Mouse (Mus musculus) midbrain, embryonic 15.5 days (tissue): ENCODE data around the gene Rpusd1. TPM values are rescaled to one million over a fixed set of nuclear protein-coding genes. Genes with fewer than 3 reads are reported as not detected.
A peak's percentile ranks its signal among the peaks of the same experiment; 100 is the strongest.
"Not testable (repeated sequence)": the region's sequence is repeated elsewhere in the genome, so short reads cannot be mapped to it uniquely, and the experiment has no call there.

ENCODE experiments used
- ATAC-seq: fragments of 200-750 bp; cut with Nextera tagmentation; replicated peaks from 2 replicates; pipeline ENCODE4 v1.8.0; 2017; ENCODE audit warnings: moderate TSS enrichment
- H3K27ac ChIP-seq: fragments of 300-500 bp; sonication (generic); 2 replicates; pipeline ENCODE4 v1.5.1; 2015; ENCODE audit warnings: mild to moderate bottlenecking, inconsistent platforms
- H3K27me3 ChIP-seq: fragments of 300-500 bp; sonication (generic); replicated peaks from 2 replicates; pipeline ENCODE4 v1.6.1; 2015; ENCODE audit warnings: inconsistent platforms
- H3K36me3 ChIP-seq: fragments of 300-500 bp; sonication (generic); replicated peaks from 2 replicates; pipeline ENCODE4 v1.6.1; 2015; ENCODE audit warnings: inconsistent platforms
- H3K4me1 ChIP-seq: fragments of 300-500 bp; sonication (generic); 2 replicates; pipeline ENCODE4 v1.6.1; 2015; ENCODE audit warnings: inconsistent platforms
- H3K4me2 ChIP-seq: fragments of 300-500 bp; sonication (generic); 2 replicates; pipeline ENCODE4 v1.6.1; 2015; ENCODE audit warnings: inconsistent platforms, mild to moderate bottlenecking, moderate library complexity
- H3K4me3 ChIP-seq: fragments of 300-500 bp; sonication (generic); 2 replicates; pipeline ENCODE4 v1.5.1; 2015; ENCODE audit warnings: mild to moderate bottlenecking, inconsistent platforms
- H3K9ac ChIP-seq: fragments of 300-500 bp; sonication (generic); 2 replicates; pipeline ENCODE4 v1.6.1; 2015; ENCODE audit warnings: mild to moderate bottlenecking, inconsistent platforms
- H3K9me3 ChIP-seq: fragments of 300-500 bp; sonication (generic); 2 replicates; pipeline ENCODE4 v1.6.1; 2016; ENCODE audit warnings: inconsistent platforms
- WGBS: fragments of 180-500 bp; shearing (Covaris S2); methylation state at CpG from one replicate; pipeline ENCODE4 v1.1.7; 2015; ENCODE audit warnings: mixed read lengths; 5-methylcytosine and 5-hydroxymethylcytosine counted together
- polyA plus RNA-seq: library from polyadenylated mRNA; unstranded; fragments of >200 nt; fragmentation: Nextera tagmentation; extraction: Ambion mirVana; gene quantifications from 2 replicates; pipeline ENCODE4 v1.2.1, GENCODE M21; 2015

Gene Rpusd1
- polyA plus RNA-seq, 1 experiment from 2014 or later, result 27.7 TPM

DNA sequence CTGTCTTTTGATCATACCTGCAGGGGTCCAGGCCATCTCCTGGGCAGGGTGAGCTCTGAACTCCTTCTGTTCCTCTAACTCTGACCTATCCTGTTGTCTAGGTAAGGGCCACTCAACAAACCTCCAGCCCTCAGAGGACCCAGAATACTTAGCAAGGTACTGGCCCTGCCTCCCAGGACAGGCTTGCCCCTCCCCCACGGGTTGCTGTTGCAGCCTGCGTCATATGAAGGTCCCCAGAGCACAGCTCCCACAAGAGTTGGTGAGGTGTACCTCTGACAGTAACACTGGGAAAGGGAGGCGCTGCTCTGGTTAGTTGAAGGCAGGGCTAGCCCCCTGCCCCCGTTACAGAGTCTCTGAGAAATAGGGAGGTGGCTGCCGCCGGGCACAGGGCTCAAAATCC is 11.3 kb upstream of the Rpusd1 start:
- ATAC-seq, result no peak
- H3K4me2 ChIP-seq, result no peak overlapping the region
- 6% methylated on average over 6 of the region's 6 CpGs for WGBS
- peaks cover 27% of the 10 kb centered on the region for H3K27me3 ChIP-seq
- H3K4me3 ChIP-seq, result no peak overlapping the region
- H3K27ac ChIP-seq, result no peak overlapping the region
- H3K9ac ChIP-seq, result no peak overlapping the region
- peaks cover 7% of the 10 kb centered on the region for H3K4me1 ChIP-seq
- H3K36me3 ChIP-seq, result no peaks in the 10 kb centered on the region
- no peaks in the 10 kb centered on the region for H3K9me3 ChIP-seq

DNA sequence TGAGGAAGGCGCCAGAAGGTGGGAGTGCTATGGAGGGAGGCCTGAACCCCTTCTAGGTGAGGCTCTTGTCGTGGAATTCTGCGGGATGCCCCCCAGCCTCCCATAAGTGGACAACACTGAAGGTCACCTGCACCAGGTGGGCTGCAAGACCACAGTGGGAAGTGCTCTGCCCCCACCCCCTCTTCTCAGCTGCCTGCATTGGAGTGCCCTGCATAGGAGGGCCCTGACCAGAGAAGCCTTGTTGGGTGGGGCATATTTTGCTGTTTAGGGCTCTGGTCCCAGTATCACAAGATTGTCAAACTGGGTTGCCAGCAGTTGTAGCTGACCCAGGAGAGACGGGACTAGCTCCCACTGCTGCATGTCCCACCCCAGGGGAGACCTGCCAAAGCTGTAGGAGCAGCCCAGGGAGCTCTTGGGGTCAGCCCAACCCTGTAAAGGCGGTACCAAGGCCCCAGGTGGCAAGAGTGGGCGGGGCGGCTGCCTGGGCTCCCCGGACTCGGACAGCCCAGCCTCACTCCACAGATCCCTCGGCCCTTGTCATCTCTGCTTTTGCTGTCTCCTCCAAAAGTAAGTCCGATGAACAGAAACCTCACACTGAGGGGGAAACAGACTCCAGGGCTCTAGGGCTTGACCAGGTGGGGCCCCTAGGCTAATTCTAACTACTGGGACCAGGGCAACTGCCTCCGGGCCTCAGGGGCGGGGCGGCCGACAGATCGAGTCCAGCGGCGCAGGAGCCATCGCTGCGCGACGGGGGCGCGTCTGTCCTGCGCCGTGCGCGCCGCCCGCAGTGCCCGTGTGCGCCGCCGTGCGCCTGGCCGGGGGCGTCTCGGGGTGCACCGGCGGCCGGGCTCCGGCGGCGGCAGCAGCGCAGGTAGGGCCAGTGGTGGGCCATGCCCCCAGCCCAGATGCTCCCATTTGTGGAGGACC is 10.5 kb upstream of the Rpusd1 start, which contains the start of gene Gng13:
TSS of gene Gng13 (plus strand) at position 461 of the 927 bp plus-strand sequence.
- whole genome bisulfite sequencing, result 2% methylated on average over 45 of the region's 45 CpGs
- Histone ChIP-seq H3K9me3 (no peaks in the 10 kb centered on the region), H3K36me3 (no peaks in the 10 kb centered on the region), H3K4me2 (peak within 1 kb of the TSS; percentile 88), H3K27ac (no peak within 1 kb of the TSS), H3K9ac (peak within 1 kb of the TSS; percentile 51), H3K4me1 (peaks cover 7% of the 10 kb centered on the region), H3K4me3 (peak within 1 kb of the TSS; percentile 42), H3K27me3 (peaks cover 27% of the 10 kb centered on the region)
- no peak for ATAC-seq

DNA sequence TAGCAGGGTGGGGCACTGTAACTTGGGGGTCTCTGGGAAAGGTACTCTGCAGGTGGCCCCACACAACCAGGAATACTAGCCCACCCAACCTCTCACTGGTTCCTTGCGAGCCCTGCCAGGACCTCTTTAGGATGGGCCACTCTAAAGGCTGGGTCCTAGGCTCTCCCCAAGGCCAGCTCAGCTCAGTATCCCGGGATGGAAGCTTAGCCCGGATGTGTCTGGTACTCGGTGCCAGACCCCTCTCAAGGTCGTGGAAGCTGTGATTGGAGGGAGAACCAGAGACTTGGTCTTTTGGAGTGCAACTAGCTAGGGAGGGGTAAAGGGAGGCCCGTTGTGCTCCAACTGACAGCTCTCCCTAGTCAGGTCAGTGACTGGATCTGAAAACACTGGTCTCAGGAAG is 9.8 kb upstream of the Rpusd1 start:
- 8% methylated on average over 6 of the region's 6 CpGs for WGBS

DNA sequence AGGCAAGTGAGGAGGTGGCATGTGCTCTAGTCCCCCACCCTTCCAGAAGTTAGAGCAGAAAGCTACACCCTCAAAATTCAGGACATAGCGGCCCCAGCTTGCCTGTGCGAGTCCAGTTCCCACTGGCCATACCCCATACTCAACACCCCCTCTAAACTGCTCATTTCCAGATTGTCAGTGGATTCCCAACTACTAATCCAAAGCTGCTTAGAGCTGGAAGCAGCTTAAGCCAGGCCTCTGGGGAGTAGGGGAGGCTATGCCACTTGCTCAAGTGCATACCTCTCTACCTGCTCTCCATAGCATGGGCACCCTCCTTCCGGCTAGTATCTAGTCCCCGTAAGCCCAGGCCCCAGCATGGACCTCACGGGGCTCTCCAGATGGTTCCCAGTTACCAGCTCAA is 6.0 kb upstream of the Rpusd1 start:
- Histone ChIP-seq H3K4me2 (no peak overlapping the region), H3K9me3 (no peaks in the 10 kb centered on the region), H3K27ac (no peak overlapping the region), H3K27me3 (peaks cover 20% of the 10 kb centered on the region), H3K9ac (no peak overlapping the region), H3K4me3 (no peak overlapping the region), H3K36me3 (no peaks in the 10 kb centered on the region), H3K4me1 (peaks cover 11% of the 10 kb centered on the region)
- ATAC-seq, result no peak
- 92% methylated on average over 5 of the region's 5 CpGs for WGBS

More for the DNA sequence above, 9.8 kb upstream of the Rpusd1 start:
- Histone ChIP-seq H3K9ac (peak overlapping the region; percentile 51), H3K4me2 (peak overlapping the region; percentile 88), H3K27ac (no peak overlapping the region), H3K9me3 (no peaks in the 10 kb centered on the region), H3K36me3 (no peaks in the 10 kb centered on the region), H3K27me3 (peaks cover 27% of the 10 kb centered on the region), H3K4me3 (peak overlapping the region; percentile 42), H3K4me1 (peaks cover 7% of the 10 kb centered on the region)
- ATAC-seq, result no peak

DNA sequence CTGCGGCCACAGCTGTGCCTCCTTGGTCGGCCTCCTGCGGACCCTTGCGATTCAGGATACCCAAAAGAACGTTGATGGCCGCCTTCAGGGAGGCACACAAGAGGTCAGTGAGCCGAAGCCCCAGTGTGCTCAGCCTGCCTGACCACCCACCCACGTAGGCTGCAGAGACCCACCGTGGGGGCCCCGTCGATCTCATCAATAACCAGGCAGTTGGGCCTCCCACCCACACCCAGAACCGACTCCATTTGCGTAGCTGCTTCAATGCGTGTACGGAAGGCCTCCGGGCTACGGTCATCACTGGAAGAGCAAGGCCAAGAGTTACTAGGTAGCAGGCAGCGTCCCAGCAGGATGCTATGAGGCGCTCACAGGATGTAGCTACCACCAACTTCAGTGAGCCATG is 4.0 kb upstream of the Rpusd1 start:
- H3K4me3 ChIP-seq, result no peak overlapping the region
- WGBS, result 94% methylated on average over 19 of the region's 19 CpGs
- no peak for ATAC-seq
- no peaks in the 10 kb centered on the region for H3K36me3 ChIP-seq
- H3K27ac ChIP-seq, result no peak overlapping the region
- H3K9me3 ChIP-seq, result no peaks in the 10 kb centered on the region
- no peaks in the 10 kb centered on the region for H3K27me3 ChIP-seq
- H3K4me1 ChIP-seq, result peaks cover 17% of the 10 kb centered on the region
- H3K9ac ChIP-seq, result no peak overlapping the region
- H3K4me2 ChIP-seq, result no peak overlapping the region

DNA sequence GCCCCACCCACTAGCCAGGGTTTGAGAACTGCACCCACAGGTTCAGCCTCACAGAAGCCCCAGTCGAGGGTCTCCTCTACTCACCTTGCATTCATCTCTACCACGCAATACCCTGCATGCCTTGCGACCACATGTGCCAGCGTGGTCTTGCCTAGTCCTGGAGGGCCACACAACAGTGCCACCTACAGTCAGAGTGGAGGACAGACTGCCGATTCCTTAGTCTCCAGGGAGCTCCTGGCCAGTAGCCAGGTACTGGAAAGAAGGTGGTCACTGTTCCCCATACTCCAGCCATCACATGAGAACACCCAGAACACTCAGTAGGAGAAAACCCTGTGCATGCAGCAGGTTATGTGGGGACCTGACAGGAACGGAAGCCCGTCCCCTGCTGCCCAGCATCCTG is 3.6 kb upstream of the Rpusd1 start:
- WGBS, result 79% methylated on average over 7 of the region's 7 CpGs
- no peaks in the 10 kb centered on the region for H3K27me3 ChIP-seq
- H3K36me3 ChIP-seq, result no peaks in the 10 kb centered on the region
- ATAC-seq, result no peak
- H3K4me1 ChIP-seq, result peaks cover 21% of the 10 kb centered on the region
- no peak overlapping the region for H3K27ac ChIP-seq
- H3K4me2 ChIP-seq, result no peak overlapping the region
- H3K9ac ChIP-seq, result no peak overlapping the region
- no peaks in the 10 kb centered on the region for H3K9me3 ChIP-seq
- no peak overlapping the region for H3K4me3 ChIP-seq

DNA sequence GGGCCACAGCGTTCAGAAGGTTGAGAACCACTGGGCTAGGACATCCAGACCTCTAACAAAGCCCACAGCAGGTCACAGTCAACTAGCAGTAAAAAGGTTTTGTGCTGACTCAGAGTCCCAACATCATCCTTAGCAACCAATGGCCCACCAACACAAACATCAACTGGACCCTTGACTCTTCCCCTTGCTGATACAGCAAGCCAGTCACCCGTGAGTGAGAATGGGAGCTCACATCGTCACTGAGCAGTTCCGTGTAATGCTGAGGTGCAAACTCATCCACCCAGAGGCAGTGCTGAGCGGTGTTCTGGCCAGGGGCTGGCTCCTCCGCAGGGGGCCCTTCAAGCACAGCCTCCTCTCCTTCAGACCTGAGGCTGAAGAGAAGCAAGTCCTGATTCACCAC is 2.2 kb upstream of the Rpusd1 start:
- Histone ChIP-seq H3K9ac (no peak overlapping the region), H3K4me2 (no peak overlapping the region), H3K9me3 (no peaks in the 10 kb centered on the region), H3K36me3 (no peaks in the 10 kb centered on the region; the same call in 1 of the 2 replicates), H3K27ac (no peak overlapping the region), H3K4me1 (peaks cover 23% of the 10 kb centered on the region), H3K4me3 (no peak overlapping the region), H3K27me3 (no peaks in the 10 kb centered on the region)
- ATAC-seq, result no peak
- WGBS, result 77% methylated on average over 6 of the region's 6 CpGs

DNA sequence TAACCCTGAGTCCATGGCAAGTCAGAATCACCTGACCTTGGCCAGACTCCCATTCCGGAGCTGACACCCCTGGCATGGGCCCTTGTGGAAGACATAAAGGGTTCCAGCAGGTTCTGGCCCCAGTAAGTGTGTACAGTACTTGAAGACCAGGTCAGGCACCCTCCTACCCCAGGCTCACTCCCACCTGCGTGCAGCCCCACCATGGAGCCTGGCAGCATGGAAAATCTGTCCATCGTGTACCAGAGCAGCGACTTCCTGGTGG is 470 bp downstream of the Rpusd1 start:
- Histone ChIP-seq H3K4me2 (peak overlapping the region; percentile 92), H3K36me3 (no peaks in the 10 kb centered on the region; the same call in 1 of the 2 replicates), H3K27ac (peak overlapping the region; percentile 60; the same call in 1 of the 2 replicates), H3K27me3 (no peaks in the 10 kb centered on the region), H3K9ac (peak overlapping the region; percentile 66), H3K4me1 (peaks cover 23% of the 10 kb centered on the region), H3K4me3 (peak overlapping the region; percentile 70), H3K9me3 (no peaks in the 10 kb centered on the region)
- ATAC-seq, result no peak; the same call in 1 of the 2 replicates
- WGBS, result 29% methylated on average over 4 of the region's 4 CpGs

DNA sequence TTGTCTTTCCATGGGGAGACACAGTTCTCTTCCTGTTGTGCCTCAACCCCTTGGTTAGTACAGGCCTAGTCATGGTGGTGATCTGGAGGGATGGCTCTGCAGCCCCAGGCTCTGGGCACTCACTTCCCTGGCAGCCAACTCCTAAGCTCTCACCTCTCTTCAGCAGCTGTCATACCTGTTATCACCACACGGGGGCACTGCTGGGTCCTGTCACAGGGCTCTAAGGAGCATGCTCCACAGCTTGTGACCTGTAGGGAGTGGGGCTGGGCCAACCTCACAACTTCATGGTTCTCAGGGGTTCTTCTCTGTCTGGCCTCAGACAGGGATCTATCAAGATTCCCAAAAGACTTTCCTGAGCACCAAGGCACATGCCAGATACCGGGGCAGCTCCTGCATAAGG is 4.6 kb downstream of the Rpusd1 start:
- no peaks in the 10 kb centered on the region for H3K27me3 ChIP-seq
- 14% methylated on average over 2 of the region's 2 CpGs for WGBS
- H3K4me3 ChIP-seq, result no peak overlapping the region
- no peaks in the 10 kb centered on the region; the same call in 1 of the 2 replicates for H3K36me3 ChIP-seq
- no peak overlapping the region for H3K9ac ChIP-seq
- H3K4me2 ChIP-seq, result no peak overlapping the region
- no peak overlapping the region for H3K27ac ChIP-seq
- H3K9me3 ChIP-seq, result no peaks in the 10 kb centered on the region
- no peak for ATAC-seq
- peaks cover 14% of the 10 kb centered on the region for H3K4me1 ChIP-seq

DNA sequence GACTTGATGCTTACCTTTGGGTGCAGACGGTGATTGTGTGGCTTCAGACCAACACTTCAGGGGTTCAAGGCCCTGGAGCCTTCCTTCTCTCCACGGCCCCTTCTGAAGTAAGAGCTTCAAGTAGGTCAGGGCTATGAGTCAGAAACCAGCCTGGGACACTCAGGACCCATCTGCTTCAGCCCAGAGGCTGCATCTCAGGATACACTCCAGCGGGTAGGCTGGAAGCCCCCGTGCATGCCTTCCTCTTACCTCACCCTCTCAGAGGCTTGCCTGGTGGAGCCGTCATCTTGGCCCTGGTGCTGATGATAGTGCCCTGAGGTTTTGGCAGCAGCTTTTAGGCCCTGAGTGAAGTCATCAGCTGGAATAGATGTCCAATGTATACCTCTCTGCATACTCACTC is 7.8 kb downstream of the Rpusd1 start:
- H3K36me3 ChIP-seq, result no peaks in the 10 kb centered on the region
- no peak overlapping the region for H3K27ac ChIP-seq
- no peak overlapping the region for H3K9ac ChIP-seq
- H3K4me2 ChIP-seq, result no peak overlapping the region
- no peaks in the 10 kb centered on the region for H3K27me3 ChIP-seq
- ATAC-seq, result no peak
- 80% methylated on average over 5 of the region's 5 CpGs for WGBS
- no peaks in the 10 kb centered on the region for H3K4me1 ChIP-seq
- H3K9me3 ChIP-seq, result no peaks in the 10 kb centered on the region
- no peak overlapping the region for H3K4me3 ChIP-seq

DNA sequence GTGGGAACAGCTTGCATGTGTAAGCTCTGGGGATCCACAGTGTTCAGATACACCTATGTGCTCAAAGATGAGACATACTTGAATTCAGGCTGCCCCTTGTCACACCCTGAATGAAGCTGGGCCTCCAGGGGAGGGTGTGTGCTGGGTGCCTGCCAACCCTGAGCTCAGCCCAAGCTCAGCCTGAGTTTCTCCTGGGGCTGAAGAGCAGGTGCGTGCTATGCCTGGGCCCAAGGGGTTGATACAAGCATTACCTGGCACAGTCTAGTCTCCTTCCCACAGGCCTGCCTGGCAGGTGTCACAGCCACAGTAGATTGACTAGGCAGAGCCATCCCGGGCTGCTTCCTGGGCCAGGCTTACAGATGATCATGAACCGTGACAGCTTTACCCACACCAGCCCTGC is 8.3 kb downstream of the Rpusd1 start, which contains the start of gene Mslnl:
TSS of gene Mslnl (plus strand) at position 298 of the 400 bp plus-strand sequence.
- Histone ChIP-seq H3K9me3 (no peaks in the 10 kb centered on the region), H3K4me1 (no peaks in the 10 kb centered on the region), H3K27ac (no peak within 1 kb of the TSS), H3K27me3 (no peaks in the 10 kb centered on the region), H3K4me2 (no peak within 1 kb of the TSS), H3K4me3 (no peak within 1 kb of the TSS), H3K9ac (no peak within 1 kb of the TSS), H3K36me3 (no peaks in the 10 kb centered on the region)
- WGBS, result 64% methylated on average over 3 of the region's 3 CpGs
- no peak for ATAC-seq

DNA sequence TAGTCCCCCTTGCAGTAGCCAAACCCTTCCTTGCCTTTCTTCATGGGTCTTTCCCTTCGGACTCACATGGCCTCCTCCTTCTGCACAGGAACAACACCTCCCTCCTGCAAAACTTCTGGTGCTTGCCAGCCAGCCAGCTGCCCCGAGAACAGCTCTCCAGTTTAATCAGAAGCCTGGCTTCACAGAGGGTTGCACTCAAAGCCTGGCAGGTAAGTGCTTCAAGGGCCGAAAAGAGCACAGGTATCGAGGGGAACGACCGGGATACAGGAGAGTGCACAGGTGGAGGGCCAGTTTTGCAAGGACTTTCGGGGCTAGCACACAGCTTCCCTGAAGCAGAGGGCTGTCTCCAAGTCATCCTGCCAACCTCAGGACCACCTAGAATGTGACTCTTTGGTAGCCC is 11.4 kb downstream of the Rpusd1 start:
- H3K4me1 ChIP-seq, result no peaks in the 10 kb centered on the region
- H3K9me3 ChIP-seq, result no peaks in the 10 kb centered on the region
- H3K4me3 ChIP-seq, result no peak overlapping the region
- no peaks in the 10 kb centered on the region for H3K27me3 ChIP-seq
- no peak overlapping the region for H3K4me2 ChIP-seq
- no peak overlapping the region for H3K27ac ChIP-seq
- H3K9ac ChIP-seq, result no peak overlapping the region
- 81% methylated on average over 7 of the region's 7 CpGs for WGBS
- no peak for ATAC-seq
- no peaks in the 10 kb centered on the region for H3K36me3 ChIP-seq

DNA sequence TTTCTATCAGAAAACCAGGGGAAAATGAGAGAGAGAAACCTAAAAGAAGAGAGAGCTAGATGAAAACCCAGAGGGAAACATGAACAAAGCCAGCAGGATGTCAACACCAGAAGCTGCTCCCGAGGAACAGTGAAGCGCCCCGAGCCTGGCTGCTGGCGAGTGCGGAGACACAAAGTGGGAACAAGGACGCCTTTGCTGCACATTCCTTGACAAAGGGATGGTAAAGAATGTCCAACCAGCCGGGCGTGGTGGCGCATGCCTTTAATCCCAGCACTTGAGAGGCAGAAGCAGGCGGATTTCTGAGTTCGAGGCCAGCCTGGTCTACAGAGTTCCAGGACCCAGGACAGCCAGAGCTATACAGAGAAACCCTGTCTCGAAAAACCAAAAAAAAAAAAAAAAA is 14.0 kb downstream of the Rpusd1 start:
- H3K27me3 ChIP-seq, H3K9ac ChIP-seq, H3K36me3 ChIP-seq, H3K4me2 ChIP-seq, H3K4me3 ChIP-seq, H3K9me3 ChIP-seq, H3K27ac ChIP-seq, H3K4me1 ChIP-seq, ATAC-seq: not testable (repeated sequence)
- WGBS, result 70% methylated on average over 12 of the region's 12 CpGs
